Mouse (Mus musculus) A20 (cell line): ENCODE results near the gene Ms4a10.

Experiments
- DNase-seq: peaks from one replicate; pipeline ENCODE4 v3.0.0-alpha.2; 2011; ENCODE audit warnings: low read depth, low spot score

The Ms4a10 gene

DNA sequence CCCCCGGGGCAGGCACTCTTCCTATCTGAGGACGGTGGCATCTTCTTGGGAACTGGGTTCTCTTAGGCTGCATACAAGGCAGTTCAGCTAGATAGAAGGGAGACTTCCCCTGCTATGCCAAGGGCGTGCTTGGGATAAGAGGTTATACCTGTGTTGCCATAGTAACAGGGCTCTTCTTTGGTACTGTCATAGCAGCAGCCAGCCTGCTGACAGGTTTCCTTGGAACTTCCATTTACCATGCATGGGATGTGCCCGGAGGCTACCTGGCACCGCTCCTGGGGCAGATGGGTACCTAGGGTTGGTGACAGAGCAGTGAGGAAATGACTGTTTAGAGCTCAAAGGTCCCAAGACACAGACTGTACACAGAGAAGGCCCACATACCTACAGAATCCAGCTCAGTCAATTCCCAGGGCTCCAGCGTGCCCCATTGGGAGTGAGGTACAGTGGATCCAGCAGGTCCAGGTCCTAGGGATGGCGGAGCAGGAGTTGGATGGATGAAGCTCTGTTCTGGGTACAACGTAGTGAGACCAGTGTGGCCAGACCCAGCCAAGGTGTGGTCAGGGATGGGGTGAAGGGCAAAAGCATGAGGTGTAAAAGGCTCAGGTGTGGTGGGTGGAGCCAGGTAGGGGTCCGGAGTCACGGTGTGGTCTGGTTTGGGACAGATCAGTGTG is 56.0 kb downstream of the Ms4a10 start:
- no peak for DNase-seq

DNA sequence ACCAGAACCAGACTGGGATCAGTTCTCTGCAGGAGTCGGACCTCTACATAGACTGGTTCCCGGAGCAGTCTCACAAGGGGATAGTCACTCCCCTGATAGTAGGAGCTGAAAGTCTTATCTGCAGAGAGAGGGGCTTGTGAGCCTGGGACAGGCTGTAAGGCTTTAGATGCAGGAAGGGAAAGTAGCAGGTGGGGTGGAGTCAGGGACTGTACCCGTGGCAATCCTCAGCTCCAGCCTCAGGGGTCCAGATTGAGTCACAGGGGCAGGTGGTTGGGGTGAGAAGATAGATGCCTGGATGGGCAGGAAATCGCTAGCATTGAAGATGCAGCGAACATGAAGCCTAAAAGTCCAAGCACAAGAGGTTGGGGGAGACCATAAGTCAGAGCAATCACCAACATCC is 58.0 kb downstream of the Ms4a10 start:
- DNase-seq, result peak; percentile 82

DNA sequence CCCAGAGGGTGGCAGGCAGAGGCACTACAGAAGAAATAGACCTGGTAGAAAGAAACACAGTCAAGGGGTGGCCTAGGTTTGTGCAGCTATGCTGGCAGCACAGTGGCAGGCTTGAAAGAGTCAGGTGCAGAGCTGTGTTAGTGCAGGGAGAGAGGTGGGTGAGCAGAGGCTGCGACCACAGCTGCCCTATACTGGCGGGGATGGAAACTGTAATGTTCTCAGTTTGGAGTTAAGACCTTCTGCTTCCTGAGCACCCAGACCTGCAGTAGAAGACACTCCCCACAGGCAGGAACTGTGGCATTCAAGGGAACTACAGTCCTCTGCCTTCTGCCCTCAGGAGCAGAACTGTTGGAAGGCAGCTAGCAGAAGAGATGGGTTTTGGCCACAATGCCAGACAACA is 59.6 kb downstream of the Ms4a10 start:
- peak; percentile 66 for DNase-seq

DNA sequence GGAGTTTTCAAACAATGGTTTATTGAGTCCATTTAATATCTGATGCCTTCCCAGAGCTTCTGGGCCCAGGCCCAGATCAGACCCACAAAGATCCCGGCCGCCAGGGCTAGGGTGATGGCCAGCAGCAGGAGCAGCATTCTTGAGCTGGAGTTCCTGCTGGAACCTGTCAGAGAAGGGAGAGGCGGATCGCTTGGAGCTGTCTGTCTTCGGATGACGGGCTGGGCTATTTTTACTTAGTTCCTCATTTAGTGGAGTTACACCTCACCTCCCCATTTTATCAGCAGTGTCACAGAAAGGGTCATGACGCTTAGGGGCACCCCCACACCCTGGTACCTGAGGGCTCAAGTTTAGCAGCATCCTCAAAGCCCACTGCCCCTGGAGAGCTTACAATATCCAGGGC is 60.2 kb downstream of the Ms4a10 start:
- DNase-seq, result peak; percentile 81
